Mouse (Mus musculus) bone marrow, adult 2 months (tissue): ENCODE results near the gene Capns2.

ENCODE experiments used
- CTCF ChIP-seq: fragments of 200-500 bp; IDR thresholded peaks from 2 replicates; pipeline ENCODE4 v1.5.1; 2011; ENCODE audit warnings: low read length, control low read depth; ENCODE audit not compliant: control insufficient read depth, insufficient read depth
- POLR2A ChIP-seq: fragments of 200-500 bp; IDR thresholded peaks from 2 replicates; pipeline ENCODE4 v1.6.1; 2011; ENCODE audit warnings: low read depth, mild to moderate bottlenecking, control low read depth, low read length, borderline replicate concordance; ENCODE audit not compliant: control insufficient read depth

DNA sequence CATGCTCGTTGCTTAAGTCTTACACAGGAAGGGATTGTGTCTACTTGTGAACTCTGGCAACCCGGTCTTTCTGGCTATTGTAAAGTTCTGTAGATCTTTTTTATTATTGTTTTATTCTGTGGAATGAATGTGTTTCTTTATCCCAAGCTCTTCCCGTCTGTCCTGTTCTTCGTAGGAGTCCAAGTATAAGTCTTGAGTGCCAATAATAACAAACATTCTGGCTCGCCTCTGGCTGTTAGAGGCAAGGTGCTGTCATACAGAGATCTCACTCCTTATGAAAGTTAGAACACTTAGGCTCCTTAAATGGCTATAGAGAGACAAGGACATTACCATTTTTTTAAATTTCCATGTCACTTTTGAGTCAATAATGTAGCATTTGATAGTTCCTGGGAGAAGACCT, 4.6 kb upstream of the Capns2 start:
- TF ChIP-seq CTCF (no peak), POLR2A (no peak)
